Mouse (Mus musculus) kidney, postnatal 25 days (tissue): ENCODE results near the gene Vps53.

Experiments used
- DNase-seq, 2 experiments: peaks; one replicate each; pipeline ENCODE4 v3.0.0; 2021; ENCODE audit warnings: mixed read lengths in 2 of 2

The Vps53 gene

GRCm38 (mm10) chr11:76106551-76107496 is 72.6 kb downstream of the Vps53 start:
- DNase-seq = peak in 1 of 2 experiments; percentile 33

- DNase-seq = no peak
Measured at GRCm38 (mm10) chr11:76101154-76101553, 78.3 kb downstream of the Vps53 start.

GRCm38 (mm10) chr11:76099193-76099975 is 80.1 kb downstream of the Vps53 start:
- DNase-seq = no peak

GRCm38 (mm10) chr11:76093610-76094009 is 85.8 kb downstream of the Vps53 start:
- DNase-seq = no peak

GRCm38 (mm10) chr11:76089776-76090175 is 89.7 kb downstream of the Vps53 start:
- DNase-seq = peak; percentile 85 to 89

GRCm38 (mm10) chr11:76088506-76088905 is 90.9 kb downstream of the Vps53 start:
- no peak for DNase-seq

- DNase-seq = peak; percentile 56 to 84
Measured at GRCm38 (mm10) chr11:76085898-76086591, 93.4 kb downstream of the Vps53 start.

GRCm38 (mm10) chr11:76084943-76085342 is 94.5 kb downstream of the Vps53 start:
- no peak for DNase-seq

GRCm38 (mm10) chr11:76083941-76084367 is 95.5 kb downstream of the Vps53 start:
- DNase-seq = no peak

GRCm38 (mm10) chr11:76081048-76081640 is 98.3 kb downstream of the Vps53 start:
- DNase-seq = peak; percentile 55 to 81

GRCm38 (mm10) chr11:76080293-76080692 is 99.2 kb downstream of the Vps53 start:
- peak; percentile 55 to 76 for DNase-seq

GRCm38 (mm10) chr11:76077341-76077740 is 102.1 kb downstream of the Vps53 start:
- DNase-seq = no peak

GRCm38 (mm10) chr11:76074296-76075093 is 105.0 kb downstream of the Vps53 start:
- DNase-seq = no peak

- DNase-seq = no peak
Measured at GRCm38 (mm10) chr11:76069816-76070215, 109.6 kb downstream of the Vps53 start.

GRCm38 (mm10) chr11:76066563-76067156 is 112.8 kb downstream of the Vps53 start:
- DNase-seq = no peak

GRCm38 (mm10) chr11:76065521-76066095 is 113.8 kb downstream of the Vps53 start:
- peak; percentile 61 to 81 for DNase-seq

- DNase-seq = no peak
Measured at GRCm38 (mm10) chr11:76064411-76064810, 115.0 kb downstream of the Vps53 start.

GRCm38 (mm10) chr11:76060906-76061305 is 118.5 kb downstream of the Vps53 start:
- DNase-seq = no peak

- peak; percentile 58 to 86 for DNase-seq
Measured at GRCm38 (mm10) chr11:76059971-76060370, 119.5 kb downstream of the Vps53 start.

GRCm38 (mm10) chr11:76056487-76056886 is 123.0 kb downstream of the Vps53 start:
- DNase-seq = peak; percentile 49 to 59

GRCm38 (mm10) chr11:76052496-76052895 is 127.0 kb downstream of the Vps53 start:
- DNase-seq = no peak
